Mouse (Mus musculus): ENCODE measurements around the gene Tubb1.
A peak's percentile ranks its signal among the peaks of the same experiment; 100 is the strongest.

Gene Tubb1

DNA sequence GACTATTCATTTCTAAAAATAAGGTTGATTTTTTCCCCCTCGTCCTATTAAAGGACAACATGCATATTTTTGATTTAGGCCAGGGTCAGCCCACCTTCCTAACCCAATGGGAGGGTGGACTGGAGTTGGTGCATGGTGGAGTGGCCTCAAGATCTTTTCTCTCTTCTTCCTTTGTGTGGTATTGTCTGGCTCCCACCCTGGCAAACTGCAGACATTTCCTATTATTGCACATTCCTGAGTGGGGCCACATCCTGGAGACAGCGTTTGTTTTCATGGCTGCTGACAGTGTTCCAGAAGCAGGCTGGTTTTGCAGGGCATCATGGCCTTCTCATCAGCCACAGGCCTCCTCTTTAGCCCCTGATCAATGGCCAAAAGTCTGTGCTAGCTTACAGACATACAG, 7.4 kb upstream of the Tubb1 start:
- no peak for DNase-seq (ENCODE audit: low read depth)

DNA sequence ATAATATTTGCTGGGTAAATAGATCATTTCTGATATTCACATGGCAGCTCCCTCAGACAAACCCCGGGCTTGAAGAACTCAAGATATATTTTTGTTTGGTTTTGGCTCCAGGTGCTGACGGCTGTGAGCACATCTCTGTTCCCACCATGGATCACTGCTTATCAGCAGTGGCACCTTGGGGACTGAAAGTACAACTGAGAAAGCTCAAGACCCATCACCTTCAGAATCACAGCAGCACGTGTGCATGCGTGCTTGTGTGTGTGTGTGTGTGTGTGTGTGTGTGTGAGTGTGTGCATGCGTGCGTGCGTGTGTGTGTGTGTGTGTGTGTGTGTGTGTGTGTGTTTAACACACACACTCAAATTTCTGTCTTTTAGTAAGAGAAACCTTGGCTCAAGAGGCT, 6.1 kb upstream of the Tubb1 start:
- DNase-seq (ENCODE audit: low read depth), result no peak

GRCm38 (mm10) chr2:174445018-174445417, 5.5 kb upstream of the Tubb1 start:
- DNase-seq (ENCODE audit: low read depth), result no peak

- no peak for DNase-seq (ENCODE audit: low read depth)
Measured at GRCm38 (mm10) chr2:174446492-174446891, 4.0 kb upstream of the Tubb1 start.

GRCm38 (mm10) chr2:174446905-174447304, 3.6 kb upstream of the Tubb1 start:
- no peak for DNase-seq (ENCODE audit: low read depth)

DNA sequence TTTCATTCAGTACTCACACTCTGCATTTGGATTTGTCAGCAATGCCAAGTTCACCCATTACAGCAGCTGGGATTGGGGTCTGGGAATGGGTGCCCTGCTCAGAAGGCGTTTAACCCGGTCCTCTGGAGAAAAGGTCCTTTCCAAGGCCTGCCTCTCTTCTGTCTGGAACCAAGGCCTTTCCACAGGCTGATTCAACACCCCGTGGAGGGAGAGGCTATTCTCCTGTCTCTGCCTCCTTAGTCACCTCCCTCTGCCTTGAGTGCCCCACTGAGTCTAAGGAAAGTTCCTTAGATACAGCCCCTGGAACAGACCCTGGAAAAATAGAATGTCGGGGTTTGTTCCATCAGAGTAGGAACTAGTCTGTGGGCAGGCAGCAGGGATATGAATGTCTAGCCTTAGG, 2.1 kb upstream of the Tubb1 start:
- no peak for DNase-seq (ENCODE audit: low read depth)

DNA sequence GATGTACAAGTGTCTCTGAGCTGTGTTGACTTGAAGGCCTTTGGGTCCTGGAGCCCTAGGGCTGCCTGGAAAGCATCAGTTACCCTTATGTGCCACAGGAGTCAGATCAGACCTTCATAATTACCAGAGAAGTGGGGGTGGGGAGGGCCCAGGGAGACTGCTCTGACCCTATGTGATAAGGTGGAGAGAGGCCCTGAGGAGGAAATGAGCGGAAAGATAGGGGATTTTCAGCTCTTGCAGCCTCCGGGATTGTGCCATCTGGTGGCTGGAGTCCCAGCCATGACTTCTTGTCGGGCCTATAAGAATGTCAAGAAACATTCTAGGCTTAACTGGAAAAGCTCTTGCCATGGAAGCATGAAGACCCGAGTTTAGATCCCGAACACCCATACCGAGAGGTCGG, 3.2 kb downstream of the Tubb1 start:
- peak; percentile 60 for DNase-seq (ENCODE audit: low read depth)

DNA sequence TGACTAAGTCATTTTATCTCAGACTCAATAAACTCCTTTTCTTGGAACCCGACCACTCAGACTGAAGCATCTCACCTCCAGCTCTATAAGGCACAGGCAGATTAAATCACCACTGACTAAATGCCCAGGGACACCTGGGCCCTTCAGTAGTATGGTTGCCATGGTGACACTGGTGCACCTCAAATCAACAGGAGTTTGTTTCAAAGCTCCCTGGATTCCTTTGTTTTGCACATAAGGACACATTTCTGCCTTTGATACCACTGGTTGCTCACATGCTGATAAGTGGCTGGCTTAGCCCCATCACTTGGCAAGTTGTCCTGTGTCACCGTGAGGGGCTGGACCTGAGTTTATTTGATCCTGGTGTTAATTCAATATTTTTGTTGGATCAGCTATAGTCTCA, 8.9 kb downstream of the Tubb1 start:
- no peak for DNase-seq (ENCODE audit: low read depth)

DNA sequence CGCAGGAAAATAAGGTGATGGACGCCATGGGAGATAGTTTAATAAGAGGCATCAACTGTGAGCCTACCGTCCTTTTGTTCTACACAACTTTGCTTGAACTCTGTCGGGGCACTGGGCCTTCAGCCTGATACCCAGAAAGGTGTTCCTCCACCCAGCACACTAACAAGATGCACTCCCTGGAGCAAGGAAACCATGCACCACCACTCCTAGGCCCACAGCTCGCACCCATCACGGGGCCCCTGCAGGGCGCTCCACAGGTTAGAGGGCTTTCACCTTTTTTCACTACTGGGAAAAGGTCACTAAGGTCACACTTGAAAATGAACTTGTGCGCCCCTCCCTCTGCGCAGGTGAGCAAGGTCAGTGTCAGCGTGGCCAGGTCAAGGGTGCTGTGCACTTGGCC, 12.9 kb downstream of the Tubb1 start:
- no peak for DNase-seq (ENCODE audit: low read depth)

GRCm38 (mm10) chr2:174463789-174464523, 13.5 kb downstream of the Tubb1 start, which contains the start of gene Atp5e:
TSS of gene Atp5e (minus strand) at chr2:174464105.
- peak; percentile 90 for DNase-seq (ENCODE audit: low read depth)

- peak; percentile 37 for DNase-seq (ENCODE audit: low read depth)
Measured at GRCm38 (mm10) chr2:174470333-174470732, 19.8 kb downstream of the Tubb1 start.

GRCm38 (mm10) chr2:174470786-174471405, 20.4 kb downstream of the Tubb1 start:
- DNase-seq (ENCODE audit: low read depth), result no peak

GRCm38 (mm10) chr2:174472407-174472806, 21.9 kb downstream of the Tubb1 start:
- no peak for DNase-seq (ENCODE audit: low read depth)

DNA sequence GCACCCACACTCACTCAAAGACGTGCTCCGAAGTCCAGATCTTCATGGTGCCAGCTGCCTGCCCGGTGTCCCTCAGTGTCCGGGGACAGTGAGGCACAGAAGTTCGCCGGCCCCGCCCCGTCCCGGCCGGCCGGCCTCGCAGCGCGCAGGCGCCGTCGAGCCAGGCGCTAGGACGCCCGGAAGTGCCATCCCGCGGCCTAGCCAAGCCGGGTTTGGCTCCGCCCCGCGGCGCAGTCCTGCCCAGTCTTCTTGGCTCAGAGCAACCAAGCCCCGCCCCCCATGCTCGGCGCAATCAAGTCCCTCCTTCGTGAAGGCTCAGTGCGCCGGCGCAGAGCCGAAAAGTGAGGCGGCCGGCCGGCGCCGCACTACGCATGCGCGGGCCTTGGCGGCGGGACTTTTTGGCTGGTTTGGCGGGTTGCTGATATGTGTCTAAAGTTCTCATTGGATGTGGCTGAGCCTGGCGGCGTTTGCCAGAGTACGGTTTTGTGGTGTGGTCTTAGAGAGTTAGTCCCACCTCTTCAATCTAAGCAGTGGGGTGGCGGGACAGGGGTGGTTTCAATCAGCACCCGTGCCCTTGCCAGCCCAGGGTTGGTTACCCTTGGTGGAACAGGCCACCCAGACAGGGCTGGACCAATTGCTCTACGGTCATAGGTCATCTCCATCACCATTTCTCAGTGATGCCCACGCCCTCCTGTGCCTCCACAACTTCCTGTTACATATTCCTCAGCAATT, 22.5 kb downstream of the Tubb1 start, which contains the start of gene Prelid3b:
Gene Prelid3b, minus strand, starts transcription at position 264 of the 732 bp plus-strand sequence.
- DNase-seq (ENCODE audit: low read depth), result peak; percentile 99

DNA sequence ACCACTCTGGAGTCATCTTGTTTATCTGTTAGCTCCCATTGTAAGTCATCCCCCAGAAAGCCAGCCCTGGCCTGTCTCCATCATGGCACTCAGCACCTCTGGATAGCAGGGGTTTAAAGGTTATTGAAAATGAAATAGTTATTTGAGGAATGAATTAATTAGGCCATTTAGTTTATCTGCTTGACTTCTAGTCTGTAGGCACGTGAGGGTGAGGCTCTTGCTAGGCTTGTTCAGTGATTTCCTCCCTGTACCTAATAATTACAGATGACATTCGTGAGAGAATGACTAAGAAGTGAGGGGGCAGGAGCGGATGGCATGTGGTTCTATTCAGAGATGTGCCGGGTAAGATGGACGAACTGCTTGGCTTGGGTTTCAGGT, 23.0 kb downstream of the Tubb1 start:
- DNase-seq (ENCODE audit: low read depth), result no peak

- no peak for DNase-seq (ENCODE audit: low read depth)
Measured at GRCm38 (mm10) chr2:174477543-174478319, 27.2 kb downstream of the Tubb1 start.

DNA sequence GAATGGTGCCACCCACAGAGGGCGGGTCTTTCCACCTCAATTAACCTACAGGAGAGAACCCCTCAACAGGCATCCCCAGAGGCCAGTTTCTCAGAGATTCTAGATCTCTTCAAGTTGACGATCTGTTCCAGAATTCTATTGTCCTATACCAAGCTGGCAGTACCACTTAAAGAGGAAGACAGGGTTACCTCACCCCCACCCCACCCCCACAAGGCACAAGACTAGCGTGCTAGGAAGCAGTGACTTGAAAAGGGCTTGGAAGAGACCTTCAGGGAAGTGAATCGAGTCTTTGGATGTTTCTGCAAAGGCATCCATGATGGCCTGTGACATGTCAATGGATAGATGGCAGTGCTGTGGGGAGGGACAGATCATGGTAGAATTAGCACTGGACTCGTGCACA, 28.3 kb downstream of the Tubb1 start:
- no peak for DNase-seq (ENCODE audit: low read depth)

- no peak for DNase-seq (ENCODE audit: low read depth)
Measured at GRCm38 (mm10) chr2:174487005-174487404, 36.5 kb downstream of the Tubb1 start.

GRCm38 (mm10) chr2:174492858-174493257, 42.4 kb downstream of the Tubb1 start:
- DNase-seq (ENCODE audit: low read depth), result no peak

GRCm38 (mm10) chr2:174500814-174501503, 50.5 kb downstream of the Tubb1 start:
- DNase-seq (ENCODE audit: low read depth), result no peak

DNA sequence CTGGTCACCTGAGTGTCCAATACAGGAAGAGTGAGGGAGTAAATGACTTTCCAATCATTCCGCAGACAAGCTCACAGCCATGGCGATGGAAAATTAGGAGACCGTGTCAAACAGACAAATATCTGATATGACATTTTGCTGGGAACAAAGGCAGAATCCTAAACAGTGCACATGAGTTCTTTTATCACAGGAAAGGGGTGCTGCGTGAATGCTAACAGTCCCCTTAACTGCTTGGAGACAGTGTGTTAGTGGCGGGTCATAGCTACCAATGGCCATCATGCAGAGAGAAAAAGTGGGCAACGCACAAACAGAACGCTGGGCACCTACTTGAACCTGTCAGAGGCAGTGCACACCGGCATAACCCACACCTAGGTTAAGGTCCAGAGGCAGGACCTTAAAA, 51.0 kb downstream of the Tubb1 start:
- no peak for DNase-seq (ENCODE audit: low read depth)

GRCm38 (mm10) chr2:174502321-174502720, 51.8 kb downstream of the Tubb1 start:
- no peak for DNase-seq (ENCODE audit: low read depth)

Measured in 416B (cell line).